Mouse (Mus musculus) ES-E14 (cell line): ENCODE data around the gene Zfp93.

Experiments used
- CHD2 ChIP-seq: IDR thresholded peaks from 2 replicates; pipeline ENCODE4 v1.6.1; 2014; ENCODE audit warnings: mild to moderate bottlenecking, low read depth, low read length, inconsistent platforms
- HCFC1 ChIP-seq: IDR thresholded peaks from 2 replicates; pipeline ENCODE4 v1.6.1; 2012; ENCODE audit warnings: low read length, inconsistent platforms, borderline replicate concordance; ENCODE audit not compliant: insufficient read depth
- MAFK ChIP-seq: IDR thresholded peaks from 2 replicates; pipeline ENCODE4 v1.6.1; 2014; ENCODE audit warnings: mild to moderate bottlenecking, low read depth, low read length, inconsistent platforms; ENCODE audit not compliant: insufficient read depth
- ZNF384 ChIP-seq: IDR thresholded peaks from 2 replicates; pipeline ENCODE4 v1.6.1; 2012; ENCODE audit warnings: low read depth, low read length, inconsistent platforms

GRCm38 (mm10) chr7:24291387-24292090 is 21.3 kb downstream of the Zfp93 start:
- TF ChIP-seq HCFC1: no peak
- no peak for TF ChIP-seq CHD2
- no peak for TF ChIP-seq MAFK
- no peak for TF ChIP-seq ZNF384
